Mouse (Mus musculus): ENCODE data around the gene Atad3a.

- no peak for TF ChIP-seq POLR2A (IDR thresholded peaks at IDR 0.05; ENCODE audit: borderline replicate concordance, extremely low read depth, low read depth, low read length)
- TF ChIP-seq CTCF (IDR thresholded peaks at IDR 0.05; ENCODE audit: insufficient read depth, low read length) = no peak
These were observed 30.5 kb upstream of the Atad3a start for GRCm38 (mm10) chr4:155791240-155791933.
